Mouse (Mus musculus) monocyte, adult 5-6 weeks (primary cell): ENCODE results near the gene Aldh4a1. TPM values are rescaled to one million over a fixed set of nuclear protein-coding genes. Genes with fewer than 3 reads are reported as not detected.
A peak's percentile ranks its signal among the peaks of the same experiment; 100 is the strongest.

Source experiments
- ATAC-seq: fragments of 153-309, 156-312 bp; replicated peaks from 2 replicates; pipeline ENCODE4 v1.8.0; 2017; ENCODE audit warnings: mild to moderate bottlenecking; ENCODE audit not compliant: low TSS enrichment, insufficient number of reproducible peaks, severe bottlenecking, poor library complexity, low FRiP score
- total RNA-seq: library from RNA; stranded (forward); fragments of 200-1000, 200-491, 200-594 nt; gene quantifications from 3 replicates; pipeline ENCODE4 v1.2.3, GENCODE M21; 2017

The Aldh4a1 gene
- total RNA-seq, 1 experiment from 2014 or later: 4.5 TPM

GRCm38 (mm10) chr4:139587370-139587769 lies 35.3 kb upstream of the Aldh4a1 start:
- no peak for ATAC-seq

GRCm38 (mm10) chr4:139587773-139588172 lies 34.9 kb upstream of the Aldh4a1 start:
- no peak for ATAC-seq

GRCm38 (mm10) chr4:139589351-139590027 lies 33.2 kb upstream of the Aldh4a1 start:
- no peak for ATAC-seq

GRCm38 (mm10) chr4:139590446-139590845 lies 32.2 kb upstream of the Aldh4a1 start:
- ATAC-seq: no peak

- no peak for ATAC-seq
Observed at GRCm38 (mm10) chr4:139592895-139593294, 29.8 kb upstream of the Aldh4a1 start.

- ATAC-seq: no peak
Observed at GRCm38 (mm10) chr4:139593383-139593782, 29.3 kb upstream of the Aldh4a1 start.

GRCm38 (mm10) chr4:139594062-139594461 lies 28.6 kb upstream of the Aldh4a1 start:
- ATAC-seq: no peak

GRCm38 (mm10) chr4:139596715-139597114 lies 26.0 kb upstream of the Aldh4a1 start:
- no peak for ATAC-seq

- ATAC-seq: no peak
Observed at GRCm38 (mm10) chr4:139597286-139598284, 25.1 kb upstream of the Aldh4a1 start.

GRCm38 (mm10) chr4:139598356-139598755 lies 24.3 kb upstream of the Aldh4a1 start:
- no peak for ATAC-seq

- peak; percentile 41; the same call in 1 of the 2 replicates for ATAC-seq
Observed at GRCm38 (mm10) chr4:139598950-139599518, 23.6 kb upstream of the Aldh4a1 start.

GRCm38 (mm10) chr4:139601519-139602356 lies 20.9 kb upstream of the Aldh4a1 start:
- no peak for ATAC-seq

GRCm38 (mm10) chr4:139602357-139603244 lies 20.1 kb upstream of the Aldh4a1 start, which contains the start of gene Gm21969:
Gene Gm21969 (plus strand): TSS chr4:139603186.
- ATAC-seq: peak; percentile 77

- ATAC-seq: no peak
Observed at GRCm38 (mm10) chr4:139605216-139605615, 17.4 kb upstream of the Aldh4a1 start.

GRCm38 (mm10) chr4:139606732-139607131 lies 15.9 kb upstream of the Aldh4a1 start:
- ATAC-seq: no peak

- no peak for ATAC-seq
Observed at GRCm38 (mm10) chr4:139608975-139609374, 13.7 kb upstream of the Aldh4a1 start.

GRCm38 (mm10) chr4:139610954-139611353 lies 11.7 kb upstream of the Aldh4a1 start:
- no peak for ATAC-seq
